Mouse (Mus musculus) lung, embryonic 14.5 days (tissue): Measurements from ENCODE around the gene Nfix. TPM values are rescaled to one million over a fixed set of nuclear protein-coding genes. Genes with fewer than 3 reads are reported as not detected.

Source experiments
- ATAC-seq: fragments of 200-750 bp; cut with Nextera tagmentation; 2 replicates; pipeline ENCODE4 v1.8.0; 2017; ENCODE audit warnings: mild to moderate bottlenecking, moderate TSS enrichment, moderate library complexity; ENCODE audit not compliant: insufficient read depth
- DNase-seq: peaks from one replicate; pipeline ENCODE4 v3.0.0-alpha.2; 2015
- H3K27ac ChIP-seq: fragments of 300-500 bp; sonication (generic); 2 replicates; pipeline ENCODE4 v1.5.1; 2014; ENCODE audit warnings: low read depth, mild to moderate bottlenecking, moderate library complexity
- H3K27me3 ChIP-seq: fragments of 300-500 bp; sonication (generic); 2 replicates; pipeline ENCODE4 v1.6.1; 2014; ENCODE audit warnings: low read length, control low read depth; ENCODE audit not compliant: insufficient read depth
- H3K36me3 ChIP-seq: fragments of 300-500 bp; sonication (generic); 2 replicates; pipeline ENCODE4 v1.6.1; 2014; ENCODE audit warnings: control low read depth; ENCODE audit not compliant: insufficient read depth
- H3K4me1 ChIP-seq: fragments of 300-500 bp; sonication (generic); 2 replicates; pipeline ENCODE4 v1.6.1; 2014; ENCODE audit warnings: antibody characterized with exemption, control low read depth; ENCODE audit not compliant: insufficient read depth
- H3K4me2 ChIP-seq: fragments of 300-500 bp; sonication (generic); 2 replicates; pipeline ENCODE4 v1.6.1; 2014; ENCODE audit warnings: mild to moderate bottlenecking
- H3K4me3 ChIP-seq: fragments of 300-500 bp; sonication (generic); 2 replicates; pipeline ENCODE4 v1.5.1; 2014; ENCODE audit warnings: low read depth, low read length
- H3K9ac ChIP-seq: fragments of 300-500 bp; sonication (generic); 2 replicates; pipeline ENCODE4 v1.6.1; 2014
- H3K9me3 ChIP-seq: fragments of 300-500 bp; sonication (generic); 2 replicates; pipeline ENCODE4 v1.6.1; 2016; ENCODE audit warnings: low read depth, low read length, control low read depth
- CTCF ChIP-seq: IDR thresholded peaks from 2 replicates; pipeline ENCODE4 v1.5.1; 2016; ENCODE audit warnings: antibody characterized with exemption, low read depth
- WGBS: fragments of 180-500 bp; shearing (Covaris S2); extraction: QIAGEN DNeasy Blood & Tissue Kit; methylation state at CpG from one replicate; pipeline ENCODE4 v1.1.7; 2014; 5-methylcytosine and 5-hydroxymethylcytosine counted together
- polyA plus RNA-seq: library from polyadenylated mRNA; unstranded; fragments of >200 nt; fragmentation: Nextera tagmentation; extraction: Ambion mirVana; gene quantifications from 2 replicates; pipeline ENCODE4 v1.2.1, GENCODE M21; 2014

Gene Nfix
- polyA plus RNA-seq, 1 experiment from 2014 or later: 42.3 TPM

- WGBS: 76% methylated on average over 6 of the region's 6 CpGs
- ATAC-seq: no peak
- no peak overlapping the region for H3K27ac ChIP-seq
Observed at GRCm38 (mm10) chr8:84668731-84669485, 131.2 kb downstream of the Nfix start.

GRCm38 (mm10) chr8:84668081-84668480 lies 132.1 kb downstream of the Nfix start:
- DNase-seq (no peak), ATAC-seq (no peak)

More at GRCm38 (mm10) chr8:84668731-84669485, 131.2 kb downstream of the Nfix start:
- TF ChIP-seq CTCF: no peak
- H3K9ac ChIP-seq: no peak overlapping the region
- DNase-seq: no peak
- H3K4me3 ChIP-seq: no peak overlapping the region
- H3K4me2 ChIP-seq: no peak overlapping the region
- no peaks in the 10 kb centered on the region for H3K27me3 ChIP-seq
- H3K4me1 ChIP-seq: 0 out of 2 replicates have a peak, but pooled peaks cover 3% of the 10 kb centered on the region
- H3K9me3 ChIP-seq: no peaks in the 10 kb centered on the region
- H3K36me3 ChIP-seq: peaks cover 49% of the 10 kb centered on the region

GRCm38 (mm10) chr8:84665385-84665893 lies 134.7 kb downstream of the Nfix start:
- TF ChIP-seq CTCF: no peak
- Histone ChIP-seq H3K27me3 (no peaks in the 10 kb centered on the region), H3K4me2 (peak overlapping the region; percentile 89), H3K9ac (peak overlapping the region; percentile 72), H3K9me3 (no peaks in the 10 kb centered on the region), H3K4me3 (peak overlapping the region; percentile 86), H3K27ac (peak overlapping the region; percentile 87), H3K36me3 (peaks cover 17% of the 10 kb centered on the region), H3K4me1 (peaks cover 10% of the 10 kb centered on the region)
- 1% methylated on average over 14 of the region's 14 CpGs for WGBS
- 0 out of 2 replicates have a peak, but pooled peaks have one; percentile 2 for ATAC-seq
- peak; percentile 68 for DNase-seq

More at GRCm38 (mm10) chr8:84668081-84668480, 132.1 kb downstream of the Nfix start:
- Histone ChIP-seq H3K9me3 (no peaks in the 10 kb centered on the region), H3K4me2 (no peak overlapping the region), H3K9ac (no peak overlapping the region), H3K4me3 (no peak overlapping the region), H3K36me3 (peaks cover 41% of the 10 kb centered on the region), H3K4me1 (peaks cover 7% of the 10 kb centered on the region), H3K27me3 (no peaks in the 10 kb centered on the region), H3K27ac (no peak overlapping the region)
- WGBS: 58% methylated on average over 1 of the region's 1 CpGs
- no peak for TF ChIP-seq CTCF

- peaks cover 14% of the 10 kb centered on the region for H3K4me1 ChIP-seq
- no peaks in the 10 kb centered on the region for H3K27me3 ChIP-seq
- peaks cover 11% of the 10 kb centered on the region for H3K36me3 ChIP-seq
- TF ChIP-seq CTCF: peak; percentile 61
- H3K9me3 ChIP-seq: no peaks in the 10 kb centered on the region
- H3K27ac ChIP-seq: peak overlapping the region; percentile 87
- H3K4me2 ChIP-seq: peak overlapping the region; percentile 89
- H3K4me3 ChIP-seq: peak overlapping the region; percentile 86
- DNase-seq (peak; percentile 88), ATAC-seq (peak; percentile 12; the same call in 1 of the 2 replicates)
- peak overlapping the region; percentile 72 for H3K9ac ChIP-seq
- WGBS: under 1% methylated on average over 29 of the region's 29 CpGs
Observed at GRCm38 (mm10) chr8:84664566-84665384, 135.4 kb downstream of the Nfix start.

GRCm38 (mm10) chr8:84663483-84664327 lies 136.4 kb downstream of the Nfix start:
- peak overlapping the region; percentile 86 for H3K4me3 ChIP-seq
- peak overlapping the region; percentile 97 for H3K27ac ChIP-seq
- H3K27me3 ChIP-seq: no peaks in the 10 kb centered on the region
- TF ChIP-seq CTCF: no peak
- H3K4me2 ChIP-seq: peak overlapping the region; percentile 89
- peaks cover 6% of the 10 kb centered on the region for H3K36me3 ChIP-seq
- ATAC-seq (peak; percentile 81), DNase-seq (peak; percentile 100)
- no peaks in the 10 kb centered on the region for H3K9me3 ChIP-seq
- H3K9ac ChIP-seq: peak overlapping the region; percentile 72
- 3% methylated on average over 43 of the region's 43 CpGs for WGBS
- H3K4me1 ChIP-seq: peaks cover 19% of the 10 kb centered on the region

GRCm38 (mm10) chr8:84662581-84663065 lies 137.5 kb downstream of the Nfix start, which contains the start of gene Ier2:
Ier2 (minus strand) TSS chr8:84662852.
- peak; percentile 99 for DNase-seq
- Histone ChIP-seq H3K27ac (peak within 1 kb of the TSS; percentile 97), H3K36me3 (no peaks in the 10 kb centered on the region), H3K4me3 (peak within 1 kb of the TSS; percentile 86), H3K9ac (peak within 1 kb of the TSS; percentile 93), H3K9me3 (no peaks in the 10 kb centered on the region), H3K27me3 (no peaks in the 10 kb centered on the region), H3K4me1 (peaks cover 19% of the 10 kb centered on the region), H3K4me2 (peak within 1 kb of the TSS; percentile 89)
- peak; percentile 67 for ATAC-seq
- WGBS: under 1% methylated on average over 27 of the region's 27 CpGs
- TF ChIP-seq CTCF: no peak
